Comparison of ENCODE assay signal across 11 mouse cellular contexts in genomic region chr6:38342666-38342992, GRCm38 (mm10). TPM values are rescaled to one million over a fixed set of nuclear protein-coding genes. Genes with fewer than 3 reads are reported as not detected.
A peak's percentile ranks its signal among the peaks of the same experiment; 100 is the strongest.
DNase-seq lines count a peak whose midpoint lies in the region; ATAC-seq and TF ChIP-seq lines count a peak whose summit lies in the region.
"Had no signal": no experiment of that assay in that cellular context is flagged by ENCODE, and none has a peak within 500 bp of the region (broad histone marks: within the 10 kb centered on the region; RNA-seq: fewer than 3 reads in every experiment).

No protein-coding gene starts in this region.

- H3K27me3 ChIP-seq in heart, embryonic 15.5 days: no peaks in the 10 kb centered on the region
- H3K27me3 ChIP-seq in MEL (ENCODE audit: control insufficient read depth in 1 of 2, insufficient read depth in 2 of 2, low read length in 2 of 2): no peaks in the 10 kb centered on the region
- H3K27me3 ChIP-seq in liver, embryonic 13.5 days: no peaks in the 10 kb centered on the region
- H3K27me3 ChIP-seq in midbrain, embryonic 14.5 days (ENCODE audit: control insufficient read depth, insufficient read depth, low read length): no peaks in the 10 kb centered on the region

- no peak for TF ChIP-seq POLR2A in MEL (IDR thresholded peaks at IDR 0.05; ENCODE audit: control insufficient read depth in 1 of 2, insufficient read depth in 1 of 2, low read depth in 1 of 2, low read length in 2 of 2, poor library complexity in 1 of 2)

- no peak for DNase-seq in heart, postnatal 25 days (ENCODE audit: low spot score)
- no peak for DNase-seq in MEL (ENCODE audit: low read depth, low spot score)
- DNase-seq in liver, embryonic 13.5 days: no peak
- no peak for DNase-seq in midbrain, embryonic 14.5 days
- DNase-seq in Muller cell, postnatal 12 days (ENCODE audit: inconsistent ontology term): no peak
- DNase-seq: embryo, embryonic 11 days; kidney, postnatal 10 days; left cerebral cortex, postnatal 4 days; lung, postnatal 10 days had no signal

- H3K9ac ChIP-seq in heart, embryonic 15.5 days: no peak overlapping the region
- peak overlapping the region; percentile 41 for H3K9ac ChIP-seq in MEL (ENCODE audit: control insufficient read depth, low read depth, low read length, poor library complexity, severe bottlenecking)
- peak overlapping the region; percentile 79 for H3K9ac ChIP-seq in liver, embryonic 13.5 days
- H3K9ac ChIP-seq in midbrain, embryonic 14.5 days (replicated peaks; ENCODE audit: low read length): no peak overlapping the region

- 41% methylated on average over 8 of the region's 8 CpGs for WGBS in heart, embryonic 15.5 days
- 6% methylated on average over 8 of the region's 8 CpGs for WGBS in liver, embryonic 13.5 days (ENCODE audit: insufficient replicate concordance)
- 81% methylated on average over 8 of the region's 8 CpGs for WGBS in midbrain, embryonic 14.5 days

- no peaks in the 10 kb centered on the region for H3K36me3 ChIP-seq in heart, embryonic 15.5 days
- H3K36me3 ChIP-seq in MEL (ENCODE audit: control insufficient read depth in 1 of 2, insufficient read depth in 2 of 2, low read length in 2 of 2): peaks cover 32 to 62% of the 10 kb centered on the region in 2 experiments
- H3K36me3 ChIP-seq in liver, embryonic 13.5 days: peaks cover 47% of the 10 kb centered on the region
- H3K36me3 ChIP-seq in midbrain, embryonic 14.5 days (ENCODE audit: control insufficient read depth, insufficient read depth, low read length): no peaks in the 10 kb centered on the region

- TF ChIP-seq EP300 in MEL (IDR thresholded peaks at IDR 0.05; ENCODE audit: low read depth in 1 of 2, low read length in 2 of 2): peak in 1 of 2 experiments; percentile 33; a peak in 2 of 4 replicates

- no peak for TF ChIP-seq RAD21 in MEL (IDR thresholded peaks at IDR 0.05; ENCODE audit: low read depth, low read length)

- ATAC-seq in heart, embryonic 15.5 days (replicated peaks; ENCODE audit: insufficient number of reproducible peaks, insufficient read depth, low FRiP score, low read depth): no peak
- peak; percentile 38 for ATAC-seq in CD4-positive, CD25-positive, alpha-beta regulatory T cell, adult 4 months
- no peak for ATAC-seq in liver, embryonic 13.5 days (ENCODE audit: low read depth)
- ATAC-seq in midbrain, embryonic 14.5 days (ENCODE audit: low FRiP score, low TSS enrichment): no peak

- intact Hi-C loops in heart, postnatal 25 days (cut with DNase I): no loop called here

- no peaks in the 10 kb centered on the region for H3K9me3 ChIP-seq in heart, embryonic 15.5 days (replicated peaks)
- H3K9me3 ChIP-seq in MEL (replicated peaks; ENCODE audit: insufficient read depth, low read length): no peaks in the 10 kb centered on the region
- H3K9me3 ChIP-seq in liver, embryonic 13.5 days (replicated peaks): no peaks in the 10 kb centered on the region
- no peaks in the 10 kb centered on the region for H3K9me3 ChIP-seq in midbrain, embryonic 14.5 days (ENCODE audit: control insufficient read depth, low read length)

- H3K79me2 ChIP-seq in MEL (ENCODE audit: control insufficient read depth, insufficient read depth, low read length, poor library complexity): peaks cover 58% of the 10 kb centered on the region

- peak overlapping the region; percentile 45 for H3K4me2 ChIP-seq in heart, embryonic 15.5 days
- peak overlapping the region; percentile 88 for H3K4me2 ChIP-seq in liver, embryonic 13.5 days
- H3K4me2 ChIP-seq in midbrain, embryonic 14.5 days (ENCODE audit: low read length): no peak overlapping the region

- no peak for TF ChIP-seq CTCF in MEL (IDR thresholded peaks at IDR 0.05 in 2 of 3, conservative IDR thresholded peaks at IDR 0.05 in 1 of 3; ENCODE audit: control insufficient read depth in 1 of 3, insufficient read depth in 1 of 3, low read depth in 2 of 3, low read length in 3 of 3, poor library complexity in 1 of 3, severe bottlenecking in 1 of 3)

- peaks cover 23% of the 10 kb centered on the region for H3K4me1 ChIP-seq in heart, embryonic 15.5 days (replicated peaks)
- peaks cover 42 to 52% of the 10 kb centered on the region in 2 experiments for H3K4me1 ChIP-seq in MEL (ENCODE audit: control insufficient read depth in 1 of 2, insufficient read depth in 2 of 2, low read length in 2 of 2)
- H3K4me1 ChIP-seq in liver, embryonic 13.5 days (replicated peaks): peaks cover 91% of the 10 kb centered on the region
- H3K4me1 ChIP-seq in midbrain, embryonic 14.5 days (ENCODE audit: control insufficient read depth, insufficient read depth, low read length): no peaks in the 10 kb centered on the region

- no peak overlapping the region for H3K27ac ChIP-seq in heart, embryonic 15.5 days
- peak overlapping the region; percentile 83 for H3K27ac ChIP-seq in MEL (ENCODE audit: control insufficient read depth, low read depth, low read length)
- peak overlapping the region; percentile 99 for H3K27ac ChIP-seq in liver, embryonic 13.5 days
- H3K27ac ChIP-seq in midbrain, embryonic 14.5 days (replicated peaks; ENCODE audit: low read depth, low read length): no peak overlapping the region

- no peak overlapping the region for H3K4me3 ChIP-seq in heart, embryonic 15.5 days
- peak overlapping the region; percentile 49 to 66 for H3K4me3 ChIP-seq in MEL (ENCODE audit: control insufficient read depth in 1 of 2, insufficient read depth in 1 of 2, low read depth in 2 of 2, low read length in 2 of 2)
- peak overlapping the region; percentile 55 for H3K4me3 ChIP-seq in liver, embryonic 13.5 days (replicated peaks)
- H3K4me3 ChIP-seq in midbrain, embryonic 14.5 days (replicated peaks; ENCODE audit: low read depth, low read length): no peak overlapping the region

TF ChIP-seq in MEL, 35 proteins besides CTCF, POLR2A, EP300 and RAD21:
- TF ChIP-seq ZC3H11A (IDR thresholded peaks at IDR 0.05; ENCODE audit: low read depth, low read length) (no peak), ZKSCAN1 (IDR thresholded peaks at IDR 0.05; ENCODE audit: low read depth, low read length) (no peak), MYB (IDR thresholded peaks at IDR 0.05; ENCODE audit: low read depth, low read length) (peak; percentile 58; the same call in 1 of the 2 replicates), MAFK (IDR thresholded peaks at IDR 0.05; ENCODE audit: borderline replicate concordance, low read depth, low read length) (no peak), TCF12 (IDR thresholded peaks at IDR 0.05; ENCODE audit: low read depth, low read length) (peak; percentile 50; the same call in 1 of the 2 replicates), ZMIZ1 (IDR thresholded peaks at IDR 0.05; ENCODE audit: low read depth, low read length) (no peak), MYC (IDR thresholded peaks at IDR 0.05; ENCODE audit: low read depth, low read length) (no peak), HCFC1 (IDR thresholded peaks at IDR 0.05; ENCODE audit: low read depth, low read length) (no peak), USF1 (IDR thresholded peaks at IDR 0.05; ENCODE audit: low read depth, low read length) (no peak), NRF1 (IDR thresholded peaks at IDR 0.05; ENCODE audit: insufficient read depth, low read depth, low read length, poor library complexity, severe bottlenecking) (no peak), BHLHE40 (IDR thresholded peaks at IDR 0.05; ENCODE audit: borderline replicate concordance, low read depth, low read length) (no peak), MEF2A (IDR thresholded peaks at IDR 0.05; ENCODE audit: extremely low read depth, insufficient replicate concordance, low read depth, low read length, poor library complexity, severe bottlenecking) (no peak), ETS1 (IDR thresholded peaks at IDR 0.05; ENCODE audit: low read depth, low read length) (no peak), ZNF384 (IDR thresholded peaks at IDR 0.05; ENCODE audit: low read depth, low read length) (no peak), JUND (IDR thresholded peaks at IDR 0.05; ENCODE audit: low read depth, low read length) (no peak)

RNA-seq across cellular contexts. Expression of gene Zc3hav1, which starts 11.8 kb away (rescaled TPM):
- 7.8 and 10.1 TPM in 2 replicates for polyA plus RNA-seq in heart, embryonic 15.5 days (2015; fragmentation: Nextera tagmentation; extraction: Ambion mirVana)
- total RNA-seq in heart, postnatal 25 days (2021): 10 to 100 TPM; 12.6 to 15.3 TPM
- 100 to 1,000 TPM; 189 to 215 TPM for polyA plus RNA-seq in CD4-positive, CD25-positive, alpha-beta regulatory T cell, adult 4 months (2017; shearing (Covaris generic))
- total RNA-seq in MEL (2012; rRNA removed): 66.6 and 88.1 TPM in 2 replicates
- polyA plus RNA-seq in MEL (2012; ENCODE audit: insufficient read depth in 1 of 2, insufficient read length in 2 of 2, low read depth in 1 of 2, low replicate concordance in 2 of 2, missing spikeins in 1 of 2): 10 to 100 TPM; 68.3 to 71.0 TPM
- polyA plus RNA-seq in liver, embryonic 13.5 days (2015; fragmentation: Nextera tagmentation; extraction: Ambion mirVana): 24.6 and 25.8 TPM in 2 replicates
- 0.74 and 1.8 TPM in 2 replicates for polyA plus RNA-seq in midbrain, embryonic 14.5 days (2014; fragmentation: Nextera tagmentation; extraction: Ambion mirVana)

RNA-seq across cellular contexts. Expression of gene Ttc26, which starts 38.6 kb away (rescaled TPM):
- 2.3 and 3.5 TPM in 2 replicates for polyA plus RNA-seq in heart, embryonic 15.5 days (2015; fragmentation: Nextera tagmentation; extraction: Ambion mirVana)
- total RNA-seq in heart, postnatal 25 days (2021): 1 to 10 TPM; 2.2 to 2.5 TPM
- not detected for polyA plus RNA-seq in CD4-positive, CD25-positive, alpha-beta regulatory T cell, adult 4 months (2017; shearing (Covaris generic))
- total RNA-seq in MEL (2012; rRNA removed): 1.3 and 1.4 TPM in 2 replicates
- polyA plus RNA-seq in MEL (2012; ENCODE audit: insufficient read depth in 1 of 2, insufficient read length in 2 of 2, low read depth in 1 of 2, low replicate concordance in 2 of 2, missing spikeins in 1 of 2): 1 to 10 TPM in 1 of 2 experiments, not detected in 1; 2.1 TPM
- polyA plus RNA-seq in liver, embryonic 13.5 days (2015; fragmentation: Nextera tagmentation; extraction: Ambion mirVana): 0.70 and 0.74 TPM in 2 replicates
- polyA plus RNA-seq in midbrain, embryonic 14.5 days (2014; fragmentation: Nextera tagmentation; extraction: Ambion mirVana): 4.7 and 6.0 TPM in 2 replicates

RNA-seq across cellular contexts. Expression of gene Zc3hav1l, which starts 43.6 kb away (rescaled TPM):
- polyA plus RNA-seq in heart, embryonic 15.5 days (2015; fragmentation: Nextera tagmentation; extraction: Ambion mirVana): 5.1 and 7.1 TPM in 2 replicates
- 1 to 10 TPM; 1.6 to 2.4 TPM for total RNA-seq in heart, postnatal 25 days (2021)
- under 1 TPM; 0.38 to 0.55 TPM for polyA plus RNA-seq in CD4-positive, CD25-positive, alpha-beta regulatory T cell, adult 4 months (2017; shearing (Covaris generic))
- total RNA-seq in MEL (2012; rRNA removed): 1.8 and 2.0 TPM in 2 replicates
- 1 to 10 TPM in 1 of 2 experiments, not detected in 1; 5.8 TPM for polyA plus RNA-seq in MEL (2012; ENCODE audit: insufficient read depth in 1 of 2, insufficient read length in 2 of 2, low read depth in 1 of 2, low replicate concordance in 2 of 2, missing spikeins in 1 of 2)
- polyA plus RNA-seq in liver, embryonic 13.5 days (2015; fragmentation: Nextera tagmentation; extraction: Ambion mirVana): 1.6 and 2.1 TPM in 2 replicates
- polyA plus RNA-seq in midbrain, embryonic 14.5 days (2014; fragmentation: Nextera tagmentation; extraction: Ambion mirVana): 8.1 and 10.2 TPM in 2 replicates

Comparison
In these comparisons a context has a peak if more than half of its experiments do, and no peak if none do; other contexts are left out.
1. H3K27ac ChIP-seq: peak in MEL (single experiment) and liver, embryonic 13.5 days (single experiment); none in heart, embryonic 15.5 days (single experiment) and midbrain, embryonic 14.5 days (single experiment).
2. H3K4me3 ChIP-seq: peak in MEL (2 of 2) and liver, embryonic 13.5 days (single experiment); none in heart, embryonic 15.5 days (single experiment) and midbrain, embryonic 14.5 days (single experiment).
3. H3K9ac ChIP-seq: peak in MEL (single experiment) and liver, embryonic 13.5 days (single experiment); none in heart, embryonic 15.5 days (single experiment) and midbrain, embryonic 14.5 days (single experiment).